Mouse (Mus musculus): ENCODE results near the gene Mrps26. TPM values are rescaled to one million over a fixed set of nuclear protein-coding genes. Genes with fewer than 3 reads are reported as not detected.

The Mrps26 gene
- total RNA-seq, 2 experiments from 2014 or later = 52.4 to 82.1 TPM

GRCm38 (mm10) chr2:130569926-130570325, 6.4 kb downstream of the Mrps26 start:
- no peak for ATAC-seq (replicated peaks; ENCODE audit: poor library complexity, severe bottlenecking)

DNA sequence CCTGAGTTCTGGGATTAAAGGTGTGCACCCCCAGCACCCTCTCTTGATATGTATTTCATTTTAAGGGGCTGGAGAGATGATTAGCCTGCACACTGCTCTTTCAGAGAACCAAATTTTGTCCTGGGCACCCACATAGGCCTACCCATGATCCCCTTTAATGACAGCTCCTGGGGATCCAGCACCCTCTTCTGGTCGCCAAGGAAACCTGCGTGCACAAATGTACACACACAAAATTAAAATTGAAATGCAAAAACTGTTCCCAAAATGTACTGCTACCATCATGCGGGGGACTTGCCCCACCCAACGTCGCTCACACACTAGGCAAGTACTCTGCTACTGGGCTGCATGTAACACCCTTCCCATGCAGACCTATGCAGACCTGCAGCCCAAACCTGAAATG, 11.4 kb downstream of the Mrps26 start:
- ATAC-seq (replicated peaks; ENCODE audit: poor library complexity, severe bottlenecking) = no peak

DNA sequence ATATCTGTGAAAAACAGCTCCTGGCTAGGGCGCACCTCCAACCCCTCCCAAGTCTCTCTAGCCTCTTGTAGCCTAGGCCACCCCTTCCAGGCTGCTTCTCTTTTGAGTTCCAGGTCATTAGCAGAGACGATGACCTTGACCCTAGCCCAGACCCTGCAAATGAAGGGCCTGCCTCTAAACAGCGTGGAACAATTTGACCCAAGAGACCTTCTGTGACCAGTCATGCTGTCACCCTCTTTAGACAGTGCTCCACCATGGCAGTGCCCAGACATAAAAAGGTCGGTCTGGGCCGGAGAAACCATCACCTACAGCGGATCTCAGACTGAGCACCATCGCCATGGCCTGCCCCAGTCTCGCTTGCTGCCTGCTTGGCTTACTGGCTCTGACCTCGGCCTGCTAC, 12.3 kb downstream of the Mrps26 start, which contains the start of gene Oxt:
Oxt (plus strand) TSS at position 301 of the 400 bp plus-strand sequence.
- no peak for ATAC-seq (replicated peaks; ENCODE audit: poor library complexity, severe bottlenecking)

- peak; percentile 16; the same call in 1 of the 2 replicates for ATAC-seq (replicated peaks; ENCODE audit: poor library complexity, severe bottlenecking)
Measured at GRCm38 (mm10) chr2:130576564-130576963, 13.0 kb downstream of the Mrps26 start.

- ATAC-seq (replicated peaks; ENCODE audit: poor library complexity, severe bottlenecking) = no peak
Measured at GRCm38 (mm10) chr2:130577021-130577420, 13.5 kb downstream of the Mrps26 start.

GRCm38 (mm10) chr2:130577632-130578031, 14.1 kb downstream of the Mrps26 start:
- peak; percentile 61 for ATAC-seq (replicated peaks; ENCODE audit: poor library complexity, severe bottlenecking)

DNA sequence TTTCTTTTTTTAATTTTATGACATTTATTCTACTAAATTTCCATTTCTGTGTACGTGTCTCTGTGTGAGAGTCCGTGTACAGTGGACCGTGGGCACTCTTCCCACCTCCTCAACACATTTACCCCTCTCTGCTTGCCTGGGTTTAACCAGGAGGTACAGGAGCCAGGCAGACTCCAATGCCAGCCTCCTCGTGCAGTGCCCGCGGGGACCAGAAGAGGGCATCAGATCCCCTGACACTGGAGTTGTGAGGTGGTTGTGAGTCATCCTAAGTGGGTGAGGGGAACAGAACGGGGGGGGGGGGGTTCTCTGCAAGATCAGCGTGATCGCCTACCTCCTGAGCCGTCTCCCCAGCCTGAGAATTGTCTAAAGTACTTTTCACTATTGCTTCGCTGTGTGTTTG, 14.6 kb downstream of the Mrps26 start:
- ATAC-seq (replicated peaks; ENCODE audit: poor library complexity, severe bottlenecking) = peak; percentile 57

DNA sequence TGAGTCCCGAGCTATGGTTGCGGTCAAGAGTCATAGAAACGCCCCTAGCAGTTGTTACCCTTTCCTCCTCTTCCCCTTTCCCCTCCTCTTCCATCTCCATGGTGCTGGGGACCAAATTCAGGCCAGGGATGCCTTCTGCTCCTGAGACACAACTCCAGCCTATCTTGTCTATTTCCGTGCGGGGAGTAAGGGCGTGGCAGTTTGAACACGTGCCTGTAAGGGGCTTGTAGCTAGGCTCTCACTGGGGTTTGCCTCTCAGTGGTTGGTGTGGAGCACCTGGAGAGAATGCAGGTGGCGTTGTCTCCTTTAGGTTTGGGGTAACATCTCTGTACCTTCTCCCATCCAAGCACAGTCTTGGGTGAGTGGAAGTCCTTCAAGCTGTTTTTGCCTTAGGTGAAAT, 16.2 kb downstream of the Mrps26 start:
- peak; percentile 37 for ATAC-seq (replicated peaks; ENCODE audit: poor library complexity, severe bottlenecking)

- no peak for ATAC-seq (replicated peaks; ENCODE audit: poor library complexity, severe bottlenecking)
Measured at GRCm38 (mm10) chr2:130581201-130581600, 17.7 kb downstream of the Mrps26 start.

GRCm38 (mm10) chr2:130582552-130582951, 19.0 kb downstream of the Mrps26 start, which contains the start of gene Avp:
Gene Avp (minus strand): TSS chr2:130582554.
- ATAC-seq (replicated peaks; ENCODE audit: poor library complexity, severe bottlenecking) = no peak

- ATAC-seq (replicated peaks; ENCODE audit: poor library complexity, severe bottlenecking) = no peak
Measured at GRCm38 (mm10) chr2:130583902-130584560, 20.5 kb downstream of the Mrps26 start.

- ATAC-seq (replicated peaks; ENCODE audit: poor library complexity, severe bottlenecking) = no peak
Measured at GRCm38 (mm10) chr2:130586016-130586415, 22.5 kb downstream of the Mrps26 start.

- no peak for ATAC-seq (replicated peaks; ENCODE audit: poor library complexity, severe bottlenecking)
Measured at GRCm38 (mm10) chr2:130588373-130588772, 24.8 kb downstream of the Mrps26 start.

- ATAC-seq (replicated peaks; ENCODE audit: poor library complexity, severe bottlenecking) = no peak
Measured at GRCm38 (mm10) chr2:130589157-130589556, 25.6 kb downstream of the Mrps26 start.

GRCm38 (mm10) chr2:130589761-130590160, 26.2 kb downstream of the Mrps26 start:
- ATAC-seq (replicated peaks; ENCODE audit: poor library complexity, severe bottlenecking) = no peak

- no peak for ATAC-seq (replicated peaks; ENCODE audit: poor library complexity, severe bottlenecking)
Measured at GRCm38 (mm10) chr2:130591016-130591415, 27.5 kb downstream of the Mrps26 start.

DNA sequence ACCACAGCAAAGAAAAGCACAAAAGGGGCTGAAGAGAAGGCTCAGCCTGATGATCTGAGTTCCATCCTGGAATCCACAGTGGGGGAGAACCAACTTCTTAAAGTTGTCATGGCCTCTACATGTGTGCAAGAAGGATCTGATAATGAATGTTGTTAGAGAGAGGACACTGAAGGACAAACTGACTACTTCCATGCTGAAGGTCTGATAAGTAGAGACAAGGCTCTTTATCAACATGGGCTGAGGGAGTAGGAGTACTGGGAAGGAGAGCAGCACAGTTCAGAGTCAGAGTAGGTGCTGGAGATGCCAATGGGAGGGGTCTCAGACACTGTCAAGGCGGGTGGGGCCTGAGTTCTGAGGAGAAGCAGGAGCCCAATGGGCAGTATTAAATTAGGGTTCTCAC, 32.1 kb downstream of the Mrps26 start:
- ATAC-seq (replicated peaks; ENCODE audit: poor library complexity, severe bottlenecking) = no peak

DNA sequence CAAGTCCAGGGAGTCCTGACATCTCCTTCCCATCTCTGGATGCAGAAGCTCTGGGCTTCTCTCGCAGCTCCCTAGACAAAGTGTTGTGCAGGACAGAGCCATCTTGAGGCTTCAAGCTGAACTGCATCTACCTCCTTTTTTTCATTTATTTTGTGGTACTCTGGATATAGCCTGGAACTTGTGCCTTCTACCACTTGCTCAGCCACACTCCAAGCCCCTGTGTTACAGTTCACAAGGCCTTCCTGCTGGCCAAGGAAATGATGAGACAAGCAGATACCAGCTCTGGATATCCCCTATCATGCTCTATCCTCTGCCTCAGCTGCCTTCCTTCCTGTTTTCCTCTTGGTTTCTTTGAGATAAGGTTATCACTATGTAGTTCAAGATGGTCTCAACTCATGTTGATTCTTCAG, 34.1 kb downstream of the Mrps26 start:
- ATAC-seq (replicated peaks; ENCODE audit: poor library complexity, severe bottlenecking) = peak; percentile 50

DNA sequence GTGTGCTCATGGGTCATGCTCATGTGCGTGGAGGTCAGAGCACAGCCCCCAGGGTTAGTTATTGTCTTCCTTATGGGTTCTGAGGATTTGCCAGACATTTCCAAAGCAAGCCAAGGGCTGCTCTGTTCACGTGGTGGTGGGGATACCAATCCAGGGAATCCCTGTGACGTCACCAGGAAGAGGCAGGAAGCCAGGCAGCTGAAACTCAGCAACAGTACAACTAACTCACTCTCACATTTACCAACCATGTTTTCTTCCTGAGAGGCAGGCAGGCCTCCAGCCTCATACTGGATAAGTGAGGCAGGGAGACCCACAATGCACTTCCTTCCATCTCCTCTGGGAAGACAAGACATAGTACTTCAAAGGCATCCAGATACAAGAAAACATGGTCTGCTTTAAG, 34.9 kb downstream of the Mrps26 start:
- no peak for ATAC-seq (replicated peaks; ENCODE audit: poor library complexity, severe bottlenecking)

- no peak for ATAC-seq (replicated peaks; ENCODE audit: poor library complexity, severe bottlenecking)
Measured at GRCm38 (mm10) chr2:130602195-130602594, 38.7 kb downstream of the Mrps26 start.

- ATAC-seq (replicated peaks; ENCODE audit: poor library complexity, severe bottlenecking) = no peak
Measured at GRCm38 (mm10) chr2:130613091-130613490, 49.5 kb downstream of the Mrps26 start.

Measured in granulocyte monocyte progenitor cell, adult 5-6 weeks (primary cell).